Mouse (Mus musculus) cerebellum, adult 11 months (tissue): ENCODE data around the gene Fuk.
"Not testable (repeated sequence)": the region's sequence is repeated elsewhere in the genome, so short reads cannot be mapped to it uniquely, and the experiment has no call there.

Source experiments
- DNase-seq: peaks from one replicate; pipeline ENCODE4 v3.0.0; 2022

Gene Fuk

GRCm38 (mm10) chr8:110918460-110918859 lies 16.2 kb upstream of the Fuk start:
- DNase-seq, result no peak

DNA sequence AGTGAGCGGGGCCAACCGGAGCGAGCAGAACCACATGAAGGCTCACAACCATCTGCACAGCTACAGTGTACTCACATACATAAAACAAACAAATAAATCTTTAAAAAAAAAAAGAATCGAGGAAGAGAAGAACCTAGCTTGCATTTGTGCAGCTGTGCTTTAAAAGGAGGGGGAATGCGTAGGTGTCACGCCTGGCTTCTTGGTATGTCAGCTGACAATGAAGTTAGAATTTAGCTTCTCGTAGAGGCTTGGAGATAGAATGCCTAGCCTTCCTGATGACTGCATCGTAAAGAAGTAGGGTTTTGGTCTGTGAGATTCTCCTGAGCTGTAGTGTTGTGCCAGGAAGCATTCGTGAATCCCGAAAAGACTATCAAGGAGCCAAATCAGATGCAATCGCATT lies 15.7 kb upstream of the Fuk start:
- DNase-seq, result no peak

- DNase-seq, result no peak
These were observed 15.1 kb upstream of the Fuk start for GRCm38 (mm10) chr8:110917415-110917814.

- DNase-seq, result no peak
These were observed 9.6 kb upstream of the Fuk start for GRCm38 (mm10) chr8:110911576-110912570.

GRCm38 (mm10) chr8:110909850-110910249 lies 7.6 kb upstream of the Fuk start:
- not testable (repeated sequence) for DNase-seq

DNA sequence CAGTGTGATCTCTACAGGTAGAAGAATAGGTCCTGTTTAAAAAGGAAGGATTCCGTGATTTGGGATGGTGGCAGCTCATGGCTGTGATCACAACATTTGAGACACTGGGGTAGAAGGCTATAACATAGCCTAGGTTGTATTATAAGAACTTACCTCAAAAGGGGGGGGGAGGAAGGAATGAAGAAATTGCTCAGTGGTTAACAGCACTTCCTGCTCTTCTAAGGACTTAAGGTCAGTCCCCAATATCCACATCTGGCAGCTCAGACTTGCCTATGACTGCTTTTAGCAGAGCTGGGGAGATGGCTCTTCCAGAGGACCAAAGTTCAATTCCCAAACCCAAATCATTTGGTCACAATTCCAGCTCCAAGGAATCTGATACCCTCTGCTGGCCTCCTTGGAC lies 4.4 kb upstream of the Fuk start:
- DNase-seq, result no peak

- no peak for DNase-seq
These were observed 3.1 kb upstream of the Fuk start for GRCm38 (mm10) chr8:110905404-110905803.

DNA sequence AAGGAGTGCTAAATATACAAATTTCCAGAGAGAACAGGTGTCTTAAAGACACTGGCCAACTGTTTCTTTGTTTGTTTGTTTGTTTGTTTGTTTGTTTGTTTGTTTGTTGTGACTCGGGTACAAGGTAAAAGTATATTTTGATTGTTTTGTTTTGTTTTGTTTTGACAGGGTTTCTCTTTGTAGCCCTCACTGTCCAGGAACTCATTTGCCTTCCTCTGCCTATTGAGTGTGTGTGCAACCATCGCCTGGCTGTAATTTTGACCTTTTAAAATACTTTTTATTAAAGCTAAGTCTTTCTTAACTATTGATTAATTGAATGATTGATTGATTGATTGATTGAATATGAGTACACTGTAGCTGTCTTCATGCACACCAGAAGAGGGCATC lies 284 bp upstream of the Fuk start:
- DNase-seq, result no peak

GRCm38 (mm10) chr8:110901056-110901455 lies 1.2 kb downstream of the Fuk start:
- DNase-seq, result no peak

DNA sequence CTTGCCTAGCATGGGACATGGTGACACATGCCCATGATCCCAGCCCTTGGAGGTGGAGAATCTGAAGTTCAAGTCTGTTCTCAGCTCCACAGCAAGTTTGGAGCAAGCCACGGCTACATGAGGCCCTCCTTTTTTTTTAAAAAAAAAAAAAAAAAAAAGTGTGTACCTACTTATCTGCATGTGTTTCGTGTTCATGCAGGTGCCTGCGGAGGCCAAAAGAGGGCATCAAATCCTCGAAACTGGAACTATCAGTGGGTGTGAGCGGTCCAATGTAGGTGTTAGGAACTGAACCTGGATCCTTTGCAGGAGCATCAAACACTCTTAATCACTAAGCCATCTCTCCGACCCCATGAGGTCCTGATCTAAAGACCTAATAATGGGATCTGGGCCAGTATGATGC lies 4.8 kb downstream of the Fuk start:
- no peak for DNase-seq

GRCm38 (mm10) chr8:110895812-110896211 lies 6.5 kb downstream of the Fuk start:
- DNase-seq, result no peak

DNA sequence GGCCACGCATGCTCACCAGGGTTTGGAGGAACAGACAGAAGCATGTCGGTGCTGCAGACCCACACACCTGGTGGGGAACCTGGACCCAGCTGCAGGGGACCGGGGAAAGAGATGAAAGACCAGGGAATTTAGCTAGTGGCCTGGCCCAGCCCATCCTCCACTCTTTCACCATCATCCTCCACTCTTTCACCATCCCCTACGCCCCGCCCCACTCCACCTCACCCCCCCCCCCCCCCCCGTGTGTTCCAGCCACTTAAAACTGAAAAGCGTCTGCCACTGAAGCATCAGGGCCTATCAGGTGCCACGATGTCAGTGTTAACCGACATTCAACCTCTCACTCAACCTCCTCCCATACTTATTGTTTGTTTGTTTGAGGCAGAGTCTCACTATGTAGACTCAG lies 7.0 kb downstream of the Fuk start:
- no peak for DNase-seq

- DNase-seq, result no peak
These were observed 7.4 kb downstream of the Fuk start for GRCm38 (mm10) chr8:110894851-110895250.

DNA sequence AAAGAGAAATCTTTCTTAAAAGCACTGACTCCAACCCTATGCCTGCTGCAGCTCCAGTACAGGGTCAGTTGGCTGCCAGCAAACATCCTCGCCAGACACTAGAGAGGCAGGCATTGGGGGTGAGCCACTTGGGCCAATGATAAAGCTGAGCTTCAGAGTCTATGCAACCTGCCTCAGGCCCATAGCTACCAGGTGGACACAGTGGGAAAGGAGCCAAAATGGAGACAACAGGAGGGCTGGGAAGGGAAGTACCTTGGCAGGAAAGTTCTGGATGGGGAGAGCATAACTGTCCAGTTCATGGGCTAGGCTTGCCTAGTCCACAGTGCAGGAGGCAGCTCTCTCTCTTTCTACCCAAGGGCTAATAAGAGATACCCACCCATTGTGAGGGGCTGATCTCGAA lies 9.4 kb downstream of the Fuk start:
- peak; percentile 66 for DNase-seq

DNA sequence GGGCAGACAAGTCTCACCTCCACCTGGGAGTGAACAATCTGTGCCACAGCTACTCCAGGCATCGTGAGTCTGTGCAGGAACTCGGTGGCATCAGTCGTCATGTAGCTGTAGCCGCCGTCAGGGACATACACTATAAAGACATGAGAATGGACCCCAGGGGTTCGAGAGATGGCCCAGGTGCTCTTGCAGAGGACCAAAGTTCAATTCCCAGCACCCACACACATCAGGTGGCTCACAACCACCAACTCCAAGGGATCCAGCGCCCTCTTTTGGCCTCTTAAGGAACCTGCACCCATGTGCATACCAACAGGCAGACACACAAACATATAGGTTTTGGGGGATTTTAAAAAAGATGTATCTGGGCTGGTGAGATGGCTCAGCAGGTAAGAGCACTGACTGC lies 10.2 kb downstream of the Fuk start:
- no peak for DNase-seq

GRCm38 (mm10) chr8:110889904-110890470 lies 12.3 kb downstream of the Fuk start:
- DNase-seq, result peak; percentile 27

GRCm38 (mm10) chr8:110888860-110889259 lies 13.4 kb downstream of the Fuk start:
- DNase-seq, result peak; percentile 81

DNA sequence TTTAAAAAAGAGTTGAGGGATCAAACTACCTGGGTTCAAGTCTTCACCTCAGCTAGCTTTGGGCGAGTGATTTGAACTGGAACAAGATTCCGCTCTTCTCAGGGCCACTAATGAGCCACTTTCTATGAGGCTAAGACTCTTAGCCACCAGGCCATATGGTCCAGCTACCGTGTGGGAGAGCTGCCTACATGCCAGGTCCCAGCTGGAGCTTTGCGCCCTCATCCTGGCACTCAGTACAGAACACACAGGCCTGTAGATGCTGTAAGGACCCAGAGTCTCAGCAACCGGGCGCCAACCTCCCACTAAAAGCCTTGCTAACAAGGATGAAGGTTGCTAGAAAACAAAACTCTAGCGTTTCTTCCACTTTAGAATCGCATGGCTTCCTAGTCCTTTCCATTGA lies 13.8 kb downstream of the Fuk start:
- DNase-seq, result peak; percentile 84

DNA sequence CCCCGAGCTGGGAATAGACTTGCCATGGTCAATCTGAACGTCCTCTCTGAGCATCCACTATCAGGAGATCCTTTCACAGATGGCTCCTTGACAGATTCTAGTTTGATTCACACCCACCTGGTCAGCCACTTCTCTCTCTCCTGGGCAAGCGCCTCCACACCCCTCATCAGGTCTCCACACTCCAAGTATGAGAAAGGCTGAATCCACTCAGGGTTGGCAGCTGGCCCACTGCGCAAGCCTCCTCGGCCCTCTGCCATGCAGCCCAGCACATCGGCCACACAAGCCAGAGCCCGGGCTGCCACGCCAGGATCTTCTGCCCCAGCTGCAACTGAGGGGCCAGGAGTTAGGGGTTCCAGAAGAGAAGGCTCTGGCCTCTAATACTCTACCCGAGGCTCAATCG lies 14.7 kb downstream of the Fuk start:
- DNase-seq, result peak; percentile 62

GRCm38 (mm10) chr8:110886634-110887033 lies 15.7 kb downstream of the Fuk start:
- no peak for DNase-seq

GRCm38 (mm10) chr8:110883824-110884223 lies 18.5 kb downstream of the Fuk start:
- DNase-seq, result peak; percentile 69

DNA sequence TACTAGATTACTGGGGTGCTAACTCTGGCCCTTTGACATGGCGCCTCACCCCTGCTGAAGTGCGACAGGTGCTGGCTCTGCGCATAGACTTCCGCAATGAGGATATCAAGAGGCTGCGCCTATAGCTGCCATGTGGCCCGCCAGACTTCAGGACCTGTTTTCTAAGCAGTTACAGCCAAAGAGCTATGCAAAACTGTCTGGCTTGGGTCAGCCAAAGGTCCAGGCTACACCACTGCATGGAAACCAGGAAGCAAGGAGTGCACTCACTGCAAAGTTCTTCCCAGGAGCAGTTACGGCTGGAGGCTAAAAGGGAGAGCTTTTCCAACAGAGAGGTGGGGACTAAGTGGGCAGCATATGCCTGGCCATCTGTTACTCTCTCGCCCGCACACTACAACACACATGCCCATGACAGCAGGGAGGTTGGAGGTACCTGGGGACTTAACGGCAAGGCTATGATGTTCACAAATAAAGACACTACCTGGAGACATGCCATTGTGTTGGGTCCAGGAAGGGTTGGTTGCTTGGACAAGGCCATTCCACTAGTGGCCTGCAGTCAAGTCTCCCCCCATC lies 20.5 kb downstream of the Fuk start:
- DNase-seq, result peak; percentile 83

DNA sequence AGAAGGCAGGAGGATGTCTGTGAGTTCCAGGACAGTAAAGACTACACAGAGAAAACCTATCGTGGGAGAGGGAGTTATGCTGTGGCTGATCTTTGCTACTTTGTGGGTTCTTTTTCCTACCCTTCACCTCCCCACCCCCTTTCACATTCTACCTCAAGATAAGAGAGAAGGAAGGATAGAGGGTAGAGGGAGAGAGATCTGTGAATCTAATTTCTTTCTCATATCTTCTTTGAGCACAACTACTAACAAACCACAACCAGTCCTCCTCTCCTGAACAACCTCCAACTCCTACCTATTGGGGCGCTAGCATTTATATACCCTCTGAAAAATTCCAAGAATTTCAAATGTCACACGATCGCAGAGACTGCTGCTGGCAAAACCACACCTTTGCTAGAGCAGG lies 24.4 kb downstream of the Fuk start:
- no peak for DNase-seq

GRCm38 (mm10) chr8:110870501-110870900 lies 31.8 kb downstream of the Fuk start:
- no peak for DNase-seq
